Mouse (Mus musculus): ENCODE measurements at regions not wholly inside any gene's neighbourhood (a gene's known extent, or its start where the extent isn't known, plus 50 kb on each side); places are given as distances from the start of the nearest gene placed in this dataset.

GRCm38 (mm10) chr10:17011876-17012275 is 711.1 kb upstream of the Cited2 start:
- Histone ChIP-seq H3K4me3 (no peak overlapping the region), H3K4me2 (replicated peaks) (no peak overlapping the region), H3K9me3 (no peaks in the 10 kb centered on the region), H3K9ac (replicated peaks) (no peak overlapping the region), H3K27me3 (no peaks in the 10 kb centered on the region), H3K27ac (replicated peaks) (no peak overlapping the region), H3K4me1 (no peaks in the 10 kb centered on the region), H3K36me3 (no peaks in the 10 kb centered on the region)
- ATAC-seq (ENCODE audit: low FRiP score, low read depth): no peak
- WGBS: 87% methylated on average over 2 of the region's 2 CpGs

GRCm38 (mm10) chr10:17012541-17012975 is 710.5 kb upstream of the Cited2 start:
- Histone ChIP-seq H3K27me3 (no peaks in the 10 kb centered on the region), H3K4me1 (no peaks in the 10 kb centered on the region), H3K4me3 (no peak overlapping the region), H3K36me3 (no peaks in the 10 kb centered on the region), H3K9ac (replicated peaks) (no peak overlapping the region), H3K4me2 (replicated peaks) (no peak overlapping the region), H3K9me3 (no peaks in the 10 kb centered on the region), H3K27ac (replicated peaks) (no peak overlapping the region)
- no peak for ATAC-seq (ENCODE audit: low FRiP score, low read depth)
- WGBS: 65% methylated on average over 3 of the region's 3 CpGs

- Histone ChIP-seq H3K9me3 (no peaks in the 10 kb centered on the region), H3K4me1 (no peaks in the 10 kb centered on the region), H3K4me3 (no peak overlapping the region), H3K9ac (replicated peaks) (no peak overlapping the region), H3K27me3 (no peaks in the 10 kb centered on the region), H3K4me2 (replicated peaks) (no peak overlapping the region), H3K36me3 (no peaks in the 10 kb centered on the region), H3K27ac (replicated peaks) (no peak overlapping the region)
- WGBS: 85% methylated on average over 3 of the region's 3 CpGs
- no peak for ATAC-seq (ENCODE audit: low FRiP score, low read depth)
Measured at GRCm38 (mm10) chr10:17014826-17015225, 708.2 kb upstream of the Cited2 start.

GRCm38 (mm10) chr10:17016854-17017253 is 706.2 kb upstream of the Cited2 start:
- ATAC-seq (ENCODE audit: low FRiP score, low read depth): no peak
- Histone ChIP-seq H3K4me2 (replicated peaks) (no peak overlapping the region), H3K36me3 (no peaks in the 10 kb centered on the region), H3K4me3 (no peak overlapping the region), H3K27me3 (no peaks in the 10 kb centered on the region), H3K27ac (replicated peaks) (no peak overlapping the region), H3K4me1 (no peaks in the 10 kb centered on the region), H3K9ac (replicated peaks) (no peak overlapping the region), H3K9me3 (no peaks in the 10 kb centered on the region)
- WGBS: 87% methylated on average over 4 of the region's 4 CpGs

- no peak overlapping the region for H3K9ac ChIP-seq (replicated peaks)
- H3K27me3 ChIP-seq: no peaks in the 10 kb centered on the region
- H3K4me2 ChIP-seq (replicated peaks): no peak overlapping the region
- WGBS: 80% methylated on average over 5 of the region's 5 CpGs
- no peak overlapping the region for H3K4me3 ChIP-seq
- ATAC-seq (ENCODE audit: low FRiP score, low read depth): peak; percentile 85
- peaks cover 4% of the 10 kb centered on the region; the same call in 1 of the 2 replicates for H3K4me1 ChIP-seq
- no peaks in the 10 kb centered on the region for H3K9me3 ChIP-seq
- H3K36me3 ChIP-seq: no peaks in the 10 kb centered on the region
- peak overlapping the region; percentile 52; the same call in 1 of the 2 replicates for H3K27ac ChIP-seq (replicated peaks)
Measured at GRCm38 (mm10) chr10:17022216-17023158, 700.5 kb upstream of the Cited2 start.

- Histone ChIP-seq H3K4me2 (replicated peaks) (no peak overlapping the region), H3K36me3 (no peaks in the 10 kb centered on the region), H3K27me3 (no peaks in the 10 kb centered on the region), H3K4me1 (peaks cover 4% of the 10 kb centered on the region; the same call in 1 of the 2 replicates), H3K9ac (replicated peaks) (no peak overlapping the region), H3K9me3 (no peaks in the 10 kb centered on the region), H3K4me3 (no peak overlapping the region), H3K27ac (replicated peaks) (0 out of 2 replicates have a peak overlapping the region, but pooled peaks have one; percentile 7)
- 54% methylated on average over 13 of the region's 13 CpGs for WGBS
- ATAC-seq (ENCODE audit: low FRiP score, low read depth): peak; percentile 50; the same call in 1 of the 2 replicates
Measured at GRCm38 (mm10) chr10:17023571-17024293, 699.3 kb upstream of the Cited2 start.

GRCm38 (mm10) chr10:17024294-17024665 is 698.7 kb upstream of the Cited2 start:
- Histone ChIP-seq H3K36me3 (no peaks in the 10 kb centered on the region), H3K27me3 (no peaks in the 10 kb centered on the region), H3K4me3 (no peak overlapping the region), H3K4me2 (replicated peaks) (no peak overlapping the region), H3K9ac (replicated peaks) (no peak overlapping the region), H3K9me3 (no peaks in the 10 kb centered on the region), H3K27ac (replicated peaks) (0 out of 2 replicates have a peak overlapping the region, but pooled peaks have one; percentile 7), H3K4me1 (peaks cover 4% of the 10 kb centered on the region; the same call in 1 of the 2 replicates)
- ATAC-seq (ENCODE audit: low FRiP score, low read depth): peak; percentile 38; the same call in 1 of the 2 replicates
- WGBS: 66% methylated on average over 1 of the region's 1 CpGs

GRCm38 (mm10) chr10:17034892-17035775 is 687.9 kb upstream of the Cited2 start:
- Histone ChIP-seq H3K9ac (replicated peaks) (no peak overlapping the region), H3K9me3 (no peaks in the 10 kb centered on the region), H3K4me1 (no peaks in the 10 kb centered on the region), H3K36me3 (no peaks in the 10 kb centered on the region), H3K4me2 (replicated peaks) (no peak overlapping the region), H3K27me3 (no peaks in the 10 kb centered on the region), H3K27ac (replicated peaks) (no peak overlapping the region), H3K4me3 (no peak overlapping the region)
- 89% methylated on average over 2 of the region's 2 CpGs for WGBS
- ATAC-seq (ENCODE audit: low FRiP score, low read depth): no peak

- no peak overlapping the region for H3K4me2 ChIP-seq (replicated peaks)
- H3K27ac ChIP-seq (replicated peaks): no peak overlapping the region
- H3K36me3 ChIP-seq: no peaks in the 10 kb centered on the region
- no peaks in the 10 kb centered on the region for H3K27me3 ChIP-seq
- H3K9me3 ChIP-seq: no peaks in the 10 kb centered on the region
- H3K4me3 ChIP-seq: no peak overlapping the region
- 77% methylated on average over 11 of the region's 11 CpGs for WGBS
- no peak overlapping the region for H3K9ac ChIP-seq (replicated peaks)
- ATAC-seq (ENCODE audit: low FRiP score, low read depth): 0 out of 2 replicates have a peak, but pooled peaks have one; percentile 16
- no peaks in the 10 kb centered on the region for H3K4me1 ChIP-seq
Measured at GRCm38 (mm10) chr10:17038259-17039043, 684.6 kb upstream of the Cited2 start.

- Histone ChIP-seq H3K4me1 (no peaks in the 10 kb centered on the region), H3K36me3 (no peaks in the 10 kb centered on the region), H3K9me3 (no peaks in the 10 kb centered on the region), H3K9ac (replicated peaks) (no peak overlapping the region), H3K27me3 (no peaks in the 10 kb centered on the region), H3K27ac (replicated peaks) (no peak overlapping the region), H3K4me2 (replicated peaks) (no peak overlapping the region), H3K4me3 (no peak overlapping the region)
- no peak for ATAC-seq (ENCODE audit: low FRiP score, low read depth)
- WGBS: 94% methylated on average over 1 of the region's 1 CpGs
Measured at GRCm38 (mm10) chr10:17042090-17042489, 680.9 kb upstream of the Cited2 start.

- Histone ChIP-seq H3K4me1 (no peaks in the 10 kb centered on the region), H3K27me3 (no peaks in the 10 kb centered on the region), H3K36me3 (no peaks in the 10 kb centered on the region), H3K4me2 (replicated peaks) (no peak overlapping the region), H3K27ac (replicated peaks) (no peak overlapping the region), H3K9ac (replicated peaks) (no peak overlapping the region), H3K9me3 (no peaks in the 10 kb centered on the region), H3K4me3 (no peak overlapping the region)
- 95% methylated on average over 3 of the region's 3 CpGs for WGBS
- ATAC-seq (ENCODE audit: low FRiP score, low read depth): no peak
Measured at GRCm38 (mm10) chr10:17042973-17043372, 680.0 kb upstream of the Cited2 start.
